Mouse (Mus musculus): Measurements from ENCODE around the gene Eif3k. TPM values are rescaled to one million over a fixed set of nuclear protein-coding genes. Genes with fewer than 3 reads are reported as not detected.

Gene Eif3k
- polyA plus RNA-seq, 1 experiment from 2014 or later, result 454 TPM

DNA sequence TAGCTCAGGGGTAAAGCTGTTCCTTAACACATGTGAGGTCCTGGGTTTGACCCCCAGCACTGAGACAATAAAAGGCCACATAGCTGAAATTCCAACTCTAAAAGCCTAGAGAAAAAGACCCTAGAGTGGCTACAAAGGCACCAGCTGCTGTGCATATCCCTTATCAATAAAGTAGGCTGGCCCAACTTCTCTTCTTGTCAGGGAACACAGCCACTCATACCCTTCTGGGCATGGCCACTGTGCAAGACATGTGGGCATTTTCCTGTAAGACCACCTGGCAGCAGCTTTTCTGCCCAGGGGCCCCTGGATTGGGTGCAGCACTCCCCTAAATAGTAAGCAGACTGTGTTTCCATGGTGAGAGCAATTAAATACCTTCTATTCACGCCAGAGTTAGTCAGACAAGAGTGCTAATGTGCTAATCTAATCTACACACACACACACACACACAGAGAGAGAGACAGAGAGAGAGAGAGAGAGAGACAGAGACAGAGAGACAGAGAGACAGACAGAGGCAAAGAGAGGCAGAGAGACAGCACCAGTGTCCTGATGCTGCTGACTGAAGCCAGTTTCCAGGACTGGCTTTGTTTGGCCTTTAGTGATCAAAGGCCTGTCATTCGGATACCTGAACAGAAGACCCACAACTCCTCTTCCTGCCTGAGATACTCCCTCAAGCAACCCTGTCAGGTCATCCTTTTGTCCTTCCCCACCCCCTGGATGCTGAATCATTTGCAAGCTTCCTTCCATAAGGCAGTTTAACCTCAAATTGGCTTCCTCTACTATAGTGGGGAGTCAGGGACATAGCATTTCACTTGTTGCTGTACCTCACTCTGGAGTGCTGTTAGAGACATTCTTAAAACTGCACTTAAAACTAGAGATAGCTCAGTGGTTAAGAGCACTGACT is 27.9 kb downstream of the Eif3k start:
- peak; percentile 60 for DNase-seq (ENCODE audit: low spot score)
- H3K27me3 ChIP-seq (replicated peaks; ENCODE audit: low read depth, poor library complexity, severe bottlenecking), result no peaks in the 10 kb centered on the region
- H3K4me3 ChIP-seq, result peak overlapping the region; percentile 37
- peaks cover 90% of the 10 kb centered on the region for H3K4me1 ChIP-seq
- no peaks in the 10 kb centered on the region for H3K9me3 ChIP-seq
- peak overlapping the region; percentile 84 for H3K27ac ChIP-seq (replicated peaks)
- peaks cover 63% of the 10 kb centered on the region for H3K36me3 ChIP-seq (replicated peaks)
- WGBS, result 7% methylated on average over 2 of the region's 2 CpGs

DNA sequence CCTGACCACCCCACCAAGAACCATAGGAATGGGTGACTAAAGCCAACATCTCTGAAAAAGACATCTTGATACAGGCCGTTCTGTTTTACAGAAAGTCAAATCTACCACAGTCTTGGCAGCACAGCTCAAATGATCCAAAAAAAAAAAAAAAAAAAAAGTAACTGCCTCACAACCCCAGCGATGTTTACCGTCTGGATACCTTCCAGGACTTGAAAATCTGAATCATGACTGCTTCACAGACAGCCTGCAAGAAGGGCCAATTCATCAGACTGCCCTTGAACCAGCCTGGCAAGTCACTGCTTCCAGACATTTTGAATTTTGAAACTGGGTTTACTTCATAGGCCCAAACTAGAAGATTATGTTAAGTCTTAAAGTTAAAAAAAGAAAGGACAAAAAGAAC is 28.9 kb downstream of the Eif3k start:
- Histone ChIP-seq H3K4me3 (no peak overlapping the region; the same call in 1 of the 2 replicates), H3K27ac (replicated peaks) (peak overlapping the region; percentile 84), H3K9me3 (no peaks in the 10 kb centered on the region), H3K36me3 (replicated peaks) (peaks cover 71% of the 10 kb centered on the region), H3K4me1 (peaks cover 90% of the 10 kb centered on the region), H3K27me3 (replicated peaks; ENCODE audit: low read depth, poor library complexity, severe bottlenecking) (no peaks in the 10 kb centered on the region)
- DNase-seq (ENCODE audit: low spot score), result no peak
- 48% methylated on average over 3 of the region's 3 CpGs for WGBS

DNA sequence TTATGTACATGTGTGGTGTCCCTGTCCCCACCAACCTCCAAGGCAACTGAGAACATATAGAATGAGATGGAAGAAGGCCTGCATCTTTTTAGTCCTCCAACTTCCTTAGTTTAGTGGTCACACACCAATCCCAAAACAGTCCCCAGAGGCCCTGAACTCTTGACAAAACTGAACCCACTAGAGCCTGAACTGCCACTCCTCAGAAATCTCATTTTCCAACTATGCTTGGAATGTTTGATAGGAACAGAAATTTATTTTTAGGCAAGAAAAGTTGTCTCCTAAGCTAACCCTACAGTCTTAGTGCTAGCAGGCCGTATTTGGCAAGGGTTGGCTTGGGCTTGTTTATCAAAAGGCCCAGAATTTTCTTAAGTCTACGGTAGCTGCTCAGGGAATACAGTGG is 29.9 kb downstream of the Eif3k start:
- H3K27ac ChIP-seq (replicated peaks), result peak overlapping the region; percentile 5; the same call in 1 of the 2 replicates
- 89% methylated on average over 2 of the region's 2 CpGs for WGBS
- peaks cover 70% of the 10 kb centered on the region for H3K36me3 ChIP-seq (replicated peaks)
- H3K4me3 ChIP-seq, result no peak overlapping the region
- no peaks in the 10 kb centered on the region for H3K27me3 ChIP-seq (replicated peaks; ENCODE audit: low read depth, poor library complexity, severe bottlenecking)
- H3K9me3 ChIP-seq, result no peaks in the 10 kb centered on the region
- no peak for DNase-seq (ENCODE audit: low spot score)
- peaks cover 92% of the 10 kb centered on the region for H3K4me1 ChIP-seq

DNA sequence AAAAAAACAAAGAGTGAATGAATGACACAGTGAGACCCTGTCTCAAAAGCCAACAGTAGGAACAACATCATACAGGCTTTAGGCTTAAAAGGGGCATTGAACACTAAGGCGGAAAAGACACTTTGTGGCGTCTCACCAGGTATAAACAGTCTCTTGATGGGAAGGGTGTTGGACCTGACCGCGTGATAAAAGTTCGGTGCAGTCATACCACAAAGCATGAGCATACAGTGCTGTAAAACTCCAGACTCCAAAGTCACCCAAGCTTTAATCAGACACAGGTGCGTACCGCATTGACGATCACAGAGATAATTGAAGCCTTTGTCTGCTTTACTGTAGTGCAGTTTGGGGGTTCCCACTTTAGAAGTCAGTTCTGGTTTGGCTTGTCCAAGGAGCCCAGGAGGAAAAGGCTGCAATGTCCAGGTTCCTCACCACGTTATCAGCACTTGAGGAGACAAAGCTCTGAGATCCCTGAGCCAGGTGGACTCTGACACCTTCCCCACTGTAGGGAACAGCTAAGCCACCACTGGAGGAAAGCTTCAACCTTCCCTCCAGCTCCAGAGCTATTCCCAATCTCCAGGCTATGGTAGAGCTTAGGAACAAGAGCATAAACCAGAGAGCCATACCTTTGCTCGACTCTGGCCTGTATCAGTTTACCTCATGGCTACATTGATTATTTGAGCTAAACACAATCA is 31.2 kb downstream of the Eif3k start:
- DNase-seq (ENCODE audit: low spot score), result no peak
- Histone ChIP-seq H3K4me3 (no peak overlapping the region), H3K27ac (replicated peaks) (peak overlapping the region; percentile 5), H3K27me3 (replicated peaks; ENCODE audit: low read depth, poor library complexity, severe bottlenecking) (no peaks in the 10 kb centered on the region), H3K9me3 (no peaks in the 10 kb centered on the region), H3K36me3 (replicated peaks) (peaks cover 65% of the 10 kb centered on the region), H3K4me1 (peaks cover 97% of the 10 kb centered on the region)
- 87% methylated on average over 10 of the region's 10 CpGs for WGBS

DNA sequence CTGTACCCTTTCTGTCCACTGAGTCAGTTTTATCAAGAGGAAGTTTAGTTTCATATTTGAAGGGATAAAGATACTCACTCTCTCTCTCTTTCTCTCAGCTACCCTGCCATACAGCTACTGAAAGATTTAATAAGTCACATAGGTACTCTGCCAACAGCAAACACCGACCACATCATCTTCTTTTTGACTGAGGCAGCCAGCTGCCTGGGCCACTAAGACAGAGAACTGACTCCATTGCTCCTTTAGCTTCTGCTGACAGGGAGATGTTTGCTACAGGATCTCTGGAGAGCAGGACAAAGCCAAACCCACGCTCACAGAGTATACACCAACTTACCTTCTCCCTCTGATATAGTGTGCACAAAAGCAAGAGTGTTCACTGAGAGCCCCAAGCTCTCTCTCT is 32.4 kb downstream of the Eif3k start:
- WGBS, result 79% methylated on average over 2 of the region's 2 CpGs
- H3K4me1 ChIP-seq, result peaks cover 98% of the 10 kb centered on the region
- H3K36me3 ChIP-seq (replicated peaks), result peaks cover 54% of the 10 kb centered on the region
- no peaks in the 10 kb centered on the region for H3K27me3 ChIP-seq (replicated peaks; ENCODE audit: low read depth, poor library complexity, severe bottlenecking)
- H3K27ac ChIP-seq (replicated peaks), result peak overlapping the region; percentile 72
- DNase-seq (ENCODE audit: low spot score), result no peak
- peak overlapping the region; percentile 5; the same call in 1 of the 2 replicates for H3K4me3 ChIP-seq
- no peaks in the 10 kb centered on the region for H3K9me3 ChIP-seq

DNA sequence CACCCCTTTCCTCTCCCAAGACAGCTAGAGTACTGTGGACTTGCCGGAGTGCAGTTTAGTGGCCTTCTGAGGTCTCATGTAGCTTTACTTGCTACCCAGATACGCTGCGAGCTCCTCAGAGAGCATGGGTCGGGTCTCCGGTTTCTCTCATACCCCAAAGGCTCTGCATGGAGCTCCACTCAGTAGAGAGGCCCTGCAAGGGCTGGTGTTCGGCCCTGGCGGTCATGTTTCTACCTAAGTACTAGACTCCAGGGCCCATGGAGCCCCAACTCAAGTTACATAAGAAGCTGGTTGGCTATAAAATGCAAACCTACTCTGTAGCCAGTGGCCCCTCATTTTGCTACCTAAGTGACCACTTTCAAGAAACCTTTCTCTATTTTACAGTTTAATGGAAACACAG is 32.9 kb downstream of the Eif3k start:
- 85% methylated on average over 7 of the region's 7 CpGs for WGBS
- Histone ChIP-seq H3K4me1 (peaks cover 99% of the 10 kb centered on the region), H3K27me3 (replicated peaks; ENCODE audit: low read depth, poor library complexity, severe bottlenecking) (no peaks in the 10 kb centered on the region), H3K36me3 (replicated peaks) (peaks cover 52% of the 10 kb centered on the region), H3K9me3 (no peaks in the 10 kb centered on the region), H3K27ac (replicated peaks) (peak overlapping the region; percentile 72), H3K4me3 (no peak overlapping the region)
- DNase-seq (ENCODE audit: low spot score), result no peak

DNA sequence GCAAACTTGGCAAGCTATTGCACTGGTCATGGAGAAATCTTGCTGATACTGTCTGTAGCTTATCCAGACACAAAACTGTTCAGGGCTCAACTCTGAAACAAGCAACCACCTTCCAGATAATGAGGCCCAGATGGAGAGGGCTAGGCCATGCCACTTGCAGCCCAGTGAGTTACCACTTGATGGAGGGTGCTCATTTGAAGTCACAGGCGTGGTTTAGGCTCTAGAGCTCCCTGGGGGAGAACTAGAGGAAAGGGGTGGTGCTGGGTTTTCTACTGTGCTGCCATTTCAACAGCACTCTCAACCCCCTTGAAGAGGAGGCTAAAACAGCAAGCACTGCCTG is 35.4 kb downstream of the Eif3k start:
- Histone ChIP-seq H3K4me3 (peak overlapping the region; percentile 43; the same call in 1 of the 2 replicates), H3K36me3 (replicated peaks) (peaks cover 63% of the 10 kb centered on the region), H3K4me1 (peaks cover 91% of the 10 kb centered on the region), H3K27me3 (replicated peaks; ENCODE audit: low read depth, poor library complexity, severe bottlenecking) (no peaks in the 10 kb centered on the region), H3K27ac (replicated peaks) (peak overlapping the region; percentile 90), H3K9me3 (no peaks in the 10 kb centered on the region)
- peak; percentile 67 for DNase-seq (ENCODE audit: low spot score)
- 23% methylated on average over 1 of the region's 1 CpGs for WGBS

DNA sequence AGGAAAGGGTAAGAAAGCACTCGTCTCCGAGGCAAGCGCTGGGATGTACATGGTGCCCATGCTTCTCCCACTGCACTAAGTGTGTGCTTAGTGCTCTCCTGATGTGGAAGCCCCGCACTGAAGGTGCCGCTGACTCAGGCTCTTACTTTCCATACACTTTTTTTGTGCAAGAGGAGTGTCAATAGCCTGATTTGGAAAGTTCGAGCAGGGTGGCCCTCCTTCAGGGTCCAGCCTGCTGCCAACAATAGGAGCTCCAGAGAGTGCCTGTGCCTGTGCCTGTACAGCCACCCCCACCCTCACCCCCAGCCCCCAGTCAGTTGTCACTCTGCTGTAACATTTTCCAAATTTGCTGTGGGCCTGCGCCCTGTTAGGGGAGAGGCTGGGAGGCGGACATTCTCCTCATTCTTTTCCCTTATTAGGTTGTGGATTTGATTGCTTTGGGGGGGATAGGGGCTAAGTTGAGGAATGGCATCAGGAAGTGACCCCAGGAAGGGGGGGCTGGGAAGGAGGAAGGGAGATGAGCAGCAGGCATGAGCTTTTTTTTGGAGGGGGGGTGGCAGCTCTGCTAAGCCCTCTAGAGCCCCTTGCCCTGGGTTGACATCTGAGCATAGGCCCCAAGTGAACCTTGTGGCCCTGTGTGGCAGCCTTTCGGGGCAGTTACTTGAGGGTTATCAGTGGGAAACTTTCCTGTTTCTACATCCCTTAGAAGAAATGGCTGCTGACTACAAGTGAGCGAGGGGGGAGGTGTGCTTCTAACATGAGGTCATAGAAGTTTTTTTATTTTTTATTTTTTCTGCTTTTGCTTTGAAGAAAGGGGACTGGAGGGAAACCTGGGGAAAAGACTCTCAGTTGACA is 36.0 kb downstream of the Eif3k start:
- Histone ChIP-seq H3K36me3 (replicated peaks) (peaks cover 58% of the 10 kb centered on the region), H3K27ac (replicated peaks) (peak overlapping the region; percentile 90), H3K4me3 (peak overlapping the region; percentile 43), H3K4me1 (peaks cover 91% of the 10 kb centered on the region), H3K27me3 (replicated peaks; ENCODE audit: low read depth, poor library complexity, severe bottlenecking) (no peaks in the 10 kb centered on the region), H3K9me3 (no peaks in the 10 kb centered on the region)
- WGBS, result 10% methylated on average over 10 of the region's 10 CpGs
- peak; percentile 80 for DNase-seq (ENCODE audit: low spot score)

DNA sequence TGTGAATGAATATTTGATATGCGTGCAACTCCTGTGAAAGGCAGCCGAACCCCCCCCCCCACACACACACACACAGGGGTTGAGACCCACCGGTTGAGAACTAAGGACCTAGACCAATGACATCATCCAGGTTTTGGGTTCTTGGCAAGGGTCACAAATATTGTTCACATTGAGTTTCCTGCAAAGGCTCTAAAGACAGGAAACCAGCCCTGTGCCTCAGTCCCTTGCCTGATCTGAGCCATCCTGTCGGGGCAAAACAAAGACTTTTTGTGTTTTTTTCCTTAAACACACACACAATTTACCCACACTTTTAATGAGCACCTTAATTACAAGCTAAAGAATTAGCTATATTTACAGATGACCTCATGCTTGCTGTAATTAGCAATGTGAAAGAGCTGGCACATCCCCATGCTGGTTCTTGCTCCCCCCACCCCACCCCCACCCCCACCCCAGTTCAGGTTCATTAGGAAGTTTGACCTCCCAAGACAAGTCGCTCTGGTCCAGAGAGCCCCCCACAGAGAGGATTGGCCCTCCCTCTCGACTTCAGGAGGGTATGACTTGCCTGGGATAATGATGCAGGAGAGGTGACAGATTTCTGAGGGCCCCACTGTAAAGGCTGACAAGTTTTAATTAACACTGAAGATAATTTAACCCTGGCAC is 36.8 kb downstream of the Eif3k start:
- Histone ChIP-seq H3K4me1 (peaks cover 93% of the 10 kb centered on the region), H3K36me3 (replicated peaks) (peaks cover 55% of the 10 kb centered on the region), H3K27me3 (replicated peaks; ENCODE audit: low read depth, poor library complexity, severe bottlenecking) (no peaks in the 10 kb centered on the region), H3K9me3 (no peaks in the 10 kb centered on the region), H3K4me3 (peak overlapping the region; percentile 43; the same call in 1 of the 2 replicates), H3K27ac (replicated peaks) (peak overlapping the region; percentile 90)
- WGBS, result 36% methylated on average over 6 of the region's 6 CpGs
- DNase-seq (ENCODE audit: low spot score), result peak; percentile 38

DNA sequence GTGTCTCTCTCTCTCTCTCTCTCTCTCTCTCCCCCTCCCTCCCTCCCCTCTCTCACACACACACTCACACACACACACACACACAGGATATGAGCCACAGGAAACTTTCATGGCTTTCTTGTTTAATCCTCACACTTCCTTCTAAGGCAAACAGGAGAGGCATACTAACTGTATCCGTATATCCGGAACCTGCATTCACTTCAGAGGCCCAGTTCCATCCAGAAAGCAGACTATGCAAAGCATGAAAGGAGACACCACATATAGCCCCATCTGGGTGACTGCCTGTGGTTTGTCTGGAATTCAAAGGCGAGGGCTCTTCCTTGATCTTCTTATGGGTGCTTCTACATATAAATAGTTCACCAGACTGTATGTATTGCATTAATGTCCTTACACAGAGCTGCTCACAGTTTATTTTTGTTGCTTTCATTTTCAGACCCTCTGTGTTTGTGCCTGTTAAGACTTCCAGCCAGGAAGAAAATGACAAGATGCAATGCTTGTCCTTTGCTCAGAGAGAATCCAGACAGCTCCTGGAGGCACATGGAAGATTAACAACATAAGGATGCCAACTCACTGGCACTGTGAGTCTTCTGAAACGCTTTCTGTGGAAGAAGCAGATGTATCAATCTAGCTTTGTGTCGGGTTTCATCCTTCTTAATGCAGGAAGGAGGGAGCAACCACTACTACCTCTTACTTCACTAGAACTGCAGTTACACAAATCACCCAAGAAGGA is 38.0 kb downstream of the Eif3k start:
- H3K36me3 ChIP-seq (replicated peaks), result peaks cover 52% of the 10 kb centered on the region
- 68% methylated on average over 5 of the region's 5 CpGs for WGBS
- H3K4me3 ChIP-seq, result no peak overlapping the region
- no peaks in the 10 kb centered on the region for H3K27me3 ChIP-seq (replicated peaks; ENCODE audit: low read depth, poor library complexity, severe bottlenecking)
- peaks cover 93% of the 10 kb centered on the region for H3K4me1 ChIP-seq
- peak overlapping the region; percentile 75 for H3K27ac ChIP-seq (replicated peaks)
- DNase-seq (ENCODE audit: low spot score), result no peak
- H3K9me3 ChIP-seq, result no peaks in the 10 kb centered on the region

DNA sequence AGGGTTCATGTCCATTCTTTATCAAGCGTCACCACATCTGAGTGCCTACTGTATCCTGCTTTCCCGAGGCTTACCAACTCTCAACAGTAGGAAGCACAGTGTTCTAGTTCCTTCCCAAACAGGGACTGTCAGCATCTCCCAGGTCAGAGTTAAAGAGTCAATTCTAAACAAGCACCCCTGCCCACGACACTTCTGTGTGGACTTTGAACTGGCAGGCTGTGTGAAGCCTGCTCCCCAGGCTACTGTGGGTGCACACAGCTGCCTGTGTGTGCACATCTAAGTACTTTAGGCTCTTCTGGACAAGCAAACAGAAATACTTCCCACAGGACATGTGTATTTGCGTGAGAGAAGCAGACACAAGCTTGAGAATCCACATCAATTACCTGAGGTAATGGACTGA is 40.1 kb downstream of the Eif3k start:
- H3K27me3 ChIP-seq (replicated peaks; ENCODE audit: low read depth, poor library complexity, severe bottlenecking), result no peaks in the 10 kb centered on the region
- peak overlapping the region; percentile 58; the same call in 1 of the 2 replicates for H3K27ac ChIP-seq (replicated peaks)
- DNase-seq (ENCODE audit: low spot score), result no peak
- no peaks in the 10 kb centered on the region for H3K9me3 ChIP-seq
- no peak overlapping the region for H3K4me3 ChIP-seq
- 71% methylated on average over 4 of the region's 4 CpGs for WGBS
- H3K36me3 ChIP-seq (replicated peaks), result peaks cover 50% of the 10 kb centered on the region
- peaks cover 85% of the 10 kb centered on the region for H3K4me1 ChIP-seq
